Mouse (Mus musculus): ENCODE measurements at regions not wholly inside any gene's neighbourhood (a gene's known extent, or its start where the extent isn't known, plus 50 kb on each side); places are given as distances from the start of the nearest gene placed in this dataset.

DNA sequence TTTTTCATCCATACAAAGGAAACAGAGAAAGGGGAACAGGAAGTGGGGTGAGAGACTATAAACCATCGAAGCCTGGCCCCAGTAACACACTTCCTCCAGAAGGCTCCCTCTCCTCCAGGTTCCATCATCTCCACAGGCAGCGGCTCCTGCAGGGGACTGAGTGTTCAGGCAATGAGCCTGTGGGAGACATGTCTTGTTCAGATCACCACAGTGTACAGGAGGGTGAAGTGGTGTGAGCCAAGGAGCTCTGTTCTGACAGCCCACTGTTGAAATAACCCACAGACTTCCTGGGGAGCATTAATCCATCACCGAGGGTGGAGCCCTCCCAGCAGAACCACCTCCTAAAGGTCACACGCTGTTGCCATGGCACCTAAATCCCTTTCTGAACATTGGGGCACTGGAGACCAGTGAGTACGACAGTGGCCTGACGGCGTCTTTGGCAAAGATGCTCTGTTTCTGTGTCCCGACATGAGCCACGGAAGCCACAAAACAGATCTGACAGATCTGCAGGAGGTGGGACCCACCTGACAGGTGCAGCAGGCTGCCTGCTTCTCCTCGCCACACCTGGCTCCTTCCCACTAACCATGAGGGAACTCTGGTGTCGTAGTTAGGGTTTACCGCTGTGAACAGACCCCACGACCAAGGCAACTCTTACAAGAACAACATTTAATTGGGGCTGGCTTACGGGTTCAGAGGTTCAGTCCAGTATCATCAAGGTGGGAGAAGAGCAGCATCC, 60.9 kb downstream of the Psmg1 start:
- peak; percentile 22 to 31 for DNase-seq (ENCODE audit: low read depth in 1 of 2, low spot score in 2 of 2)

DNA sequence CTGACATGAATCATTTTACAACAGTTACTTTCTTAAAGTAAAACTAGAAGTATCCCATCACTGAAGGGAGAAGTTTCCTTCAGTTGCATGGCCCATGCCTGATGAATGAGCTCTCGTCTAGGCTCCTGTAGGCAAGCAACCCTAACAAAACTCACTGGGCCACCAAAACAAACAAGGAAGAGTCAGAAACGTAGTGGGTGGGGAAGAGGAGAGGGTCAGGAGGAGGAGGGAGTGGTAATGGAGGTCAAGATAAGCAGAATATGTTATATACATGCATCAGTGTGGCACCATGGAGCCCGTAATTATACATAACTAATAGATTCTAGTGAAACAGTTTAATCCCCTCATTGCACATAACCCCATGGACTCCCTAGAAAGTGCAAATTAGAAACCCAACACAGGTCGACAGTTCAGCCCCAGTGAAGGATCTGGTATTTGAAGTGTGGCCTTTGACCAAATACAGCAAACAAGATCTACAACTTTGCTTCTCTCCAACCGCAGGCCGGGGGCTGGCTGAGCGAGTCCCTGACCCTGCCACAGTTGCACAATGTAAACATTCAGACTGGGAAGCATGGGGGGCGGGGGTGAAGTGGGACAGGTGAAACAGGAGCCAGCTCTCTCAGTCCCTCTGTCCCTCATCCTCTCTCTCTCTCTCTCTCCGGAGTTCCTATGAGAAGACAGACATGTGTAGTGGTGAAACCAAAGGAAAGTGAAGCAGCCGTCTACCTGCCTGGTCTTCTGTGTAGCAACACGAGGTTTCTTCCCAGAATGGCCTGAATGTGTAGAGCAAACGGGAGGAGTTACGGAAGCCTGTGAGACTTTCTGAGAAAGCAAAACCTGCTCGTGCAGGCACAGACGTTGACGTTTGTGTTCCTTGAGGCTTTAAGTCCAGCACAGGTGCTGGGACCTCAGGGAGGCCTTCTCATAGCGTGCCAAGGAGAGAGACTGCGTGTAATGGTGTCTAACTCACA, 62.2 kb downstream of the Psmg1 start:
- no peak for DNase-seq (ENCODE audit: low read depth in 1 of 2, low spot score in 2 of 2)

DNA sequence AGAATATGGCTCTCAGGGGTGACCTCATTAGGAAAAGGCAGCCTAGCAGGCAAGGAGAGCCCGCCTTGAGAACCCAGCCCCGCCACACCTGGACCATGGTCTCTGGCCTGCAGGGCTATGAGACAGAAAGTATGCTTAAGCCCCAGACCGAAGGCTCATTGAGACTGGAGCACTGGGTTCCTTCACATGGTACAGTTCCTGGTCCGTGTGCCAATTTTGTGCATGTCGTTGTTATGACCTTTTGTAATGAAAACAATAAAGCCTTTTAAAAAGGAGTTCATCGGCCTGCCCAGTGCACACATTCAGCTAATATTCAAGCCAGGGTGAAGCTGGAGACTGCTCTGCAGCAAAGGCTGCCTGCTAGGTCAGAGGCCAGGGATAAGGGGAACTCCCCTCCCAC, 64.2 kb downstream of the Psmg1 start:
- DNase-seq (ENCODE audit: low read depth in 1 of 2, low spot score in 2 of 2): no peak

DNA sequence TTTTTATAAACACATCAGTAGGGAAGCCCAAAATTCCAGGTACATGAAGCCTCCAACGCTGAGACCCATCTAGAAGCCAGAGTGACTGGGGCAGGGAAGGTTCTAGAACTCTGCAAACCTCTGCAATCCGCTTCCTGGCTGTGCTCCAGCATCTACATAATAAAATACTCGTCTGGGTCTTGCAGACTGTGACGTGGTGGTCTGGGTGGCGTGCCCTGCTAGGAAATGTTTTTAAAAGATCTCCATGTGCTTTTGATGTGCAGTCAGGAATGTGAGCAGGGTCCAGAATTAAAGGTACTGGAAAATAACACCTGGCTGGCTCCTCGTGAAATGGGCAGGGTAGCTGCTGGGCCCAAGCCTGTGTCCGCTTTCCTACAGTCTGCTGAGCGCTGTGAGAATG, 66.0 kb downstream of the Psmg1 start:
- DNase-seq (ENCODE audit: low read depth in 1 of 2, low spot score in 2 of 2): no peak

DNA sequence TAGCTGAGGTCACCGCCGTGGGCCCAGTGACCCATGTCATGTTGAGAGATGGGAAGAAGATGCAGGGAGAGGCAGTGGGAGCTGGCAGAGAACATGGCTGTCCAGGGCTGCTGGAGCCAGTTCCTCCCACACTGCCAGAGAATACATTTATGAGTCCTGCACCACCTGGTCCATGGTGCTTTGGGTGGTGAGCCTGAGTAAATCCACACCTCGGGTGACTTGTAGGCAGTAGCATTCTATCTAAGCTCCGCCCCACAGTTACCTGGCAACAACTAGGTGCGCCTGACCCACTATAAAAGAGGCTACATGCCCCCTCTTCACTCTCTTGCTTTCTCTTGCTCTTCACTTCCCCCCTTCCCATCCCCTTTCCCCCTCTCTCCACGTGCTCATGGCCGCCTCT, 66.8 kb downstream of the Psmg1 start:
- no peak for DNase-seq (ENCODE audit: low read depth in 1 of 2, low spot score in 2 of 2)

DNA sequence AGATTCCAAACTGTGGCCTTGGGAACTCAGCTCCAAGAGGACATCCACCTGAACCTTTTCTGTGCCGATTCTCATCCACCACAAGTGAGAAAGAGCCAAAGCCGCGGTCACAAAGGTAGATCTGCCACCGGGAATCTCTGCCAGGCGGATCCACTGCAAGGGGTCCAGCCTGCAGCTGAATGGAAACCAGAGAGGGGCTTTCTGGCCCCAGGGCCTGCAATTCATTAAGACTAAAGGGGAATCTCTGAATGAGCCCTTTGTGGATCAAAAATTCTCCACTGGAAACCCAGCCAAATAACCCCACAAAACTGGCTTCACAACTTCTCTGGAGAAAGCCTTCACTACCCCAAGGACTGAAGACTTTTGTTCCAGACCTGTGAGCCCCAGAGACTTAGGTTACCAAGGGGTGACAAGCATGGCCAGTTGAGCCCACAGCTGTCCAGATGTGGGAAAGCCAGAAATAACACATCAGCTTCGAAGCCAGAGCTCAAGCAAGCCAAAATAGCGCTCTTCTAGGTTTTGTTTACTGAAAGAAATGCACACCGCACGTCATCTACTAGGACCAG, 68.3 kb downstream of the Psmg1 start:
- DNase-seq (ENCODE audit: low read depth in 1 of 2, low spot score in 2 of 2): no peak

DNA sequence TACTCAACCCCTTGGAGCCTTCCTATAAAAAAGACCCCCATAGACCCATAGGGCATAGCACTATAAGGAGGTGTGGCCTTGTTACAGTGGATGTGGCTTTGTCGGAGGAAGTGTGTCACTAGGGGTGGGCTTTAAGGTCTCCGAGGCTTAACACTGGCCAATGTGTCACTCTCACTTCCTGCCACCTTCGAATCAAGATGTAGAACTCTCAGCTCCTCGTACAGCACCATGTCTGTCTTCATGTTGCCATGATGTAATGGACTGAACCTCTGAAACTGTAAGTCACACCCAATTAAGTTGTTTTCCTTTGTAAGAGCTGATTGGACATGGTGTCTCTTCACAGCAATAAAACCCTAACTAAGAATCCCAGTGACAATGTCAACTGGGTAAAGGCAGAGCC, 69.6 kb downstream of the Psmg1 start:
- DNase-seq (ENCODE audit: low read depth in 1 of 2, low spot score in 2 of 2): no peak

DNA sequence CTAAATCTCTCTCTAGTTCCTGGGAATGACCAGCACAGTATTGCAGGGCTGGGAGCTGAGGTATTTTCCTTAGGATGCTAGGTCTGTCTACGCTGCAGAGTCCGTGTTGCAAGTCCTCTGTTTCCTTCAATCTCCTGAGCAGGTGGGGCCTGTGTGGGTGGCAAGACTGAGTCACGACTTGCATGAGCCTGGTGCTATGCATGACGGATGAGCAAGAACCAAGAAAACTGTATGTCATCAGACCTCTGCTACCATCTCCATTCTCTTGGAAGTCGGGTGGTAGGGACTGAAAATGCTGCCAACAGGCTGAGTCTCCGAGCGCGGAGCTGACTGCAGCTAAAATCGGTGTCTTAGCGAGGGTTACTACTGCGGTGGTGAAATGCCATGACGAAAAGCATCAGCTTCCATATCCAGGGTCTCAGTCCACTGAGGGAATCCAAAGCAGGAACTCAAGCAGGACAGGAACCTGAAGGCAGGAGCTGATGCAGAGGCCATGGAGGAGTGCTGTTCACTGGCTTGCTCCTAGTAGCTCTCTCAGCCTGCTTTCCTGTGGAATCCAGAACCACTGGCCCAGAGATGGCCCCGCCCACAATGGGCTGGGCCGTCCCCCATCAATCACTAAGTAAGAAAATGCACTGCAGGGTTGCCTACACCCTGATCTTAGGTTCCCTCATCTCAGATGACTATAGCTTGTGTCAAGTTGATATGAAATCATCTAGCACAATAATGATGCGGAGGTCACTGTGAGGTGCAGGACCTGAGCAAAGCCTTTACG, 71.9 kb downstream of the Psmg1 start:
- no peak for DNase-seq (ENCODE audit: low read depth in 1 of 2, low spot score in 2 of 2)

DNA sequence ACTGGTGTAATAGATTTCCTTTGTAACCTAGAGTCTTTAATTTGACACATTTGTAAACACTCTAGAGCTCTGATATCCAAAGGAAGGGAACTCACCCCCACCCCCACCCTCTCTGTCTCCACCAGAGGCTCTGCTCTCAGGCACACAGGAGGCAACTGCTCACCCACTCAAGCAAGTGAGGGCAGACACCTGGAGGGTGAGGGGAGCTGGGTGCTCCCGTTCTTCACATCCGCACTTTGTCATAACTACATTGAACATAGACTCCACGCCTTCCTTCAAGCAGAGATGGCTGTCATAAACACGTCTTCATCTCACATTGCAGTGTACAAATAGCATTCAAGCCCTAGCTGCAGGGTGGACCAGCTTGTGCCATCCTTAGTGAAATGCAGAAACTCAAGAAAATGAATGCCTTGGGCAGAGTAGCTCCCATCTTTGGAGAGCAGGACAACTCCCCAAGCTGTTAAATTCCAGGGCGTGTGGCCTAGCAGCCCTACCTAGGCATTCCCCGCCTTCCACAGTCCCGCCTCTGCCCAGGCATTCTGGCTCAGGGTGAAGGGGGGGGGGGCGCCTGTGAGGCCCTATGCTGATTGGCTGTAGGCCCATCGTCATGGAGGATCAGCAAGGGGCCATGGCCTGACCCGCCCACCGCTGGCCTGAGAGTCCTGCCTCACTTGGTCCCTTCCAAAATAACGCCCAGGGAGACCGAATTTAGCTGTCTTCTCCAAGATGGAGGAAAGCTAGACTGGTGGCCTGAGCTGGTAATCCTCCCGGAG, 72.9 kb downstream of the Psmg1 start:
- DNase-seq (ENCODE audit: low read depth in 1 of 2, low spot score in 2 of 2): no peak

DNA sequence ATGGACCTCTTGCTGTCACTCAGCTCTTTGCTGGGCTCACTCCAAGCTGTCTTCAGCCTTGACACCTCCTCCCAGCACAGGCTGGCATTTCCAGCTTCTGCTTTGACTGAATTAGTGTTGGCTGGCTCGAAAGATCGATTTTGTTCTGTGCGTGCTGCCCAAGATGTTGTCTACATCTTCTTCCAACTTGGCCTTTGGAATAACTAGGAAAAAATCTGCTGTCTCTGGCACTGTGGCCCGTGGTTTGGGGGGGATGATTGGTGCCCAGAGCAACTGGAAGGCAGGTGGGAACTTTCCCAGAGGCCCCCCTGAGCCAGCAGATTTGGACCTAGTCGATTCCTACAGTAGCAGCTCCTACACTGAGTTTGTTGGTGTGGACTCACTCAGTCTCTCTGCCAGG, 76.9 kb downstream of the Psmg1 start:
- DNase-seq (ENCODE audit: low read depth in 1 of 2, low spot score in 2 of 2): no peak

DNA sequence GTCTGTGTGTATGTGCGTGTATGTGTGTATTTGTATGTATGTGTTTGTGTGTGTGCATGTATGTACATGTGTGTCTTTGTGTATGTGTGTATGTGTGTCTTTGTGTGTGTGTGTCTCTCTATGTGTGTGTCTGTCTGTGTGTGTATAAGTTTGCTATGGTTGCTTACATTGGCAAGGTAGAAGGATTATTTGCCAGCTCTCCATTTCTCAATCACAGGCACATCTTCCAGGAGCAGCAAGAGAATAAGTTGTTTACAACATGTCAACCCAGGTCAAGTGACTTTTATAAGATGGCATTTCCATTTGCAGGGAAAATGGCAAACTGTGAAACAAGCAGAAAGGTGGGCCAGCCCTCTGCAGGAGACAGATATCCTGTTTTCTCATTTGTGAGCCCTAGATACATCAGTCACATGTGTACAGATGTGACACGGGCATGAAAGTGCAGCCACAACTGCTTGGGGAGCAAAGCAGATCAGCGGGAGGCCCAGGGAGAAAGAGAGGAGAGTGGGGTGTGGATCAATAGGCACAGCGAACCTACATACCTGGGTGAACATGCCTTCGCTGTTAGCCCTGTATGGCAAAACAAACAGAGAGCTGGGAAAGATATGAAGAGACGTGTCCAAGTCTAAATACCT, 86.1 kb downstream of the Psmg1 start:
- no peak for DNase-seq (ENCODE audit: low read depth in 1 of 2, low spot score in 2 of 2)

DNA sequence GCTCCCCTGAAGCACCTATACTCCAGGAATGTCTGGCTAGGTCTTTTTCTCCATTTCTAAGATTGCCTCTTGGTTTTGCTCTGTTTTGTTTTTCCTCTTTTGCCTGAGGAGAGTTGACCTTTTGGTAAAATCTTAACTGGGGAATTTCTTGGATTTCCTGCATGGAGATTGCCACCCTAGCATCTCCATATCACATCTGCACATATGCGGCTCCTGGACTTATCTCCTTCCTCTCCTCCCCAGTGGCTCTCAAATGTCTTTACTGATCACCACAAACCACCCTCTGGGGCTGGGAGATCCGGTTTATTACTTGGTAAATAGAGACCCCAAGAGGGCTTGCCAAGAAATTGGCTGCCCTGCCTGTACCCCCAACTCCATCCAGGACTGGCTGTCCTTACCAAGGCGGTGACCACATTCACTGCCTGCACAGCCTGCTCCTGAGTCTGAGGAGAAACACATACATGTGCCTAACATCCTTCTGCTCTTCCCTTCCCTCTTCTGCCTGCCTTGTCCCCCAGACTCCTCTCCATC, 87.3 kb downstream of the Psmg1 start:
- DNase-seq (ENCODE audit: low read depth in 1 of 2, low spot score in 2 of 2): no peak

DNA sequence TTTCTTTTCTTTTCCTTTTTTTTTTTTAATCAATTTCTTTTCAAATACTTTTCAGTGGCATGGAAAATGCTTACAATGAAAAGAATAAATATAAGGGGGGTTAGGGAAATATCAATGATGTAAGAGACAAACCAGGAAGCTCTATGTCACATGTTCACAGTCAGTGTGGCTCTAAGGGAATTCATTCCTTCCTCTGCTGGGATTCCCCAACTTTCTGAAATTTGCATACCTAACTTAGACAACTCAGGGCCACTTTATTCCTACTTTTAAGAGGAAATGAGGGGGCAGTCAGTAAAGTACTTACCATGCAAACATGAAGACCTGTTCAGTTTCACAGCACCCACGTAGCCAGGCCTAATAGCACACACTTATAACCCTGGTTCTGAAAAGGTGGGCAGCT, 88.6 kb downstream of the Psmg1 start:
- no peak for DNase-seq (ENCODE audit: low read depth in 1 of 2, low spot score in 2 of 2)

DNA sequence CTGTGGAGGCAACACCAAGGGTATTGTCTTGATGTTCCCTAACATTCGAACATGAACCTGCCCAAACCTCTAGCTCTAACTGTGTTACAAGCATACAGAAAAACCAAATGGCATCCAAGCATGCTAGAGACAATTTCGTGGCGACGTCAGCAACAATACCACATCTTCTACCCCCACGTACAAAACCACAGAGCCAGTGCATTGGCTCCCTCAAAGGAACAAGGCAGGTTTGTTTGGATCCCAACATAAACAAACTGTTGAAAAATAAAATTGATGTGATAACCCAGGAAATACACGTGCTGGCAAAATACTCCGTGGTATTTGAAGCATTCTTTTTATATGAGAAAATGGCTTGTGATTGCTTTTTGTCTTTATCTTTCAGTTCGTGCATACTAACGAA, 89.4 kb downstream of the Psmg1 start:
- DNase-seq (ENCODE audit: low read depth in 1 of 2, low spot score in 2 of 2): no peak

DNA sequence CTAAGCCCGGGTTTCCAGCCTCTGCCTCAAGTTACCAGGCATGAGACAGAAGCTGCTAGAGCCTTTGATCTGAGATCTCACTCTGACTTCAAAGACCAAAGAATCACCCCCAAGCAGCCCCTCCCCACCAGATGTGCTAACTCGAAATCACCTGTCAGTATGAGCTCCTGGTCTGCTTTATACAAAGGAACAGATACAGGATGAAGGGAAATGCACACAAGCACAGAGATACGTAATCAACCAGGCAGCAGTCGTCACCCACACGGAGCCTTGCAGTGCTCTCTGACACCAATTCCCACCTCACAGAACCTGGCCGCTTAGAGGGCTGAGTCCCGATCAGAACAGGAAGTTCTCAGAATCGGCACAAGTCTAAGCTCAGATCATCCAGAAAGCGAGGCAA, 90.6 kb downstream of the Psmg1 start:
- no peak for DNase-seq (ENCODE audit: low read depth in 1 of 2, low spot score in 2 of 2)

DNA sequence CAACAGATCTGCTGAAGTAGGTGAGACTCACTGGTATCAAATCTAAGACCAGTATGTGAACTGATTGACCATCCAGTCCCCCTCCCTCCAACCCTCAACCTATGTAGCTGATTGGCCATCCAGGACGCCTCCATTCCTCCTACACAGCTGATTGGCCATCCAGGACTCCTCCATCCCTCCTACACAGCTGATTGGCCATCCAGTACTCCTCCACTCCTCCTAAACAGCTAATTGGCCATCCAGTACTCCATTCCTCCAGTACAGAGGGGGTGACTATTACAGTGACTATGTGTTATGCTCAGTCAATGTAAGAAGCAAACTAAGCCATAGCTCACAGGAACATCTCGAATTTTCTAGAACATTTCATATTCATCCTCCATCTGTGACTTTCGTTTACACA, 91.1 kb downstream of the Psmg1 start:
- no peak for DNase-seq (ENCODE audit: low read depth in 1 of 2, low spot score in 2 of 2)

DNA sequence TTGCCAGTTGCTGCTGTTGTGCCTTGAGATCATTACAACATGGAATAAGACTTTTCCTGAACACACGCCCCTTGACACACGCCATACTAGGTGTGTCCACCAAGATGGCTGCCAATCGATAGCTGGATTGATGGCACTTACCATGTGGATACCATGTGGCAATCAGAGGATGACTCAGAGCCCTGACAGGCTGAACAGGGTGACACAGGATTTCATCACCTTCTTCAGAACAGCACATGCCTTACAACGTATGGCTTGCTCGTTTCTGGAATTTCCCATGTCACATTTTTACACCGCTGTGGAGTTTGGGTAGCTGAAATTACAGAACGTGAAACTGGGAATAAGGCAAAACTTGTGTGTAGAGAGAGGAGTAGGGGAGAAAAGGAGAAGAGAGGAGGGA, 92.9 kb downstream of the Psmg1 start:
- DNase-seq (ENCODE audit: low read depth in 1 of 2, low spot score in 2 of 2): peak in 1 of 2 experiments; percentile 13

DNA sequence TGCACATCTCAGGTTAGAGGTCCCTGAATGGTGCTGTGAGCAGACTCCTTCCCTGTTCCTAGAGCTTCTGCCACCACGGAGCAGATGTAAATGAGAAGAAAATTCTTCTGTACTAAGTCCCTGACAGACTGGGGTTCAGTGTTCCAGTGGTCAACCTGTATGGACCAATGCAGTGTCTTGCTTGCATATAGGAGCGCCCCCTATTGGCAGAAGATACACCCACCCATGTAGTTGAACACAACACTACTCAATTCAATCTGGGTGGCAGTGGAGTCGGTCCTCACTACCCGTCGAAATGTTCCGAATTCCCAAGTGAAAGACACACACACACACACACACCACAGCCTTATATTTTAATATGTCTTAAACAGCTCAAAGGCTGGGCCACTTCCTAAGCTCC, 94.6 kb downstream of the Psmg1 start:
- DNase-seq (ENCODE audit: low read depth in 1 of 2, low spot score in 2 of 2): no peak

DNA sequence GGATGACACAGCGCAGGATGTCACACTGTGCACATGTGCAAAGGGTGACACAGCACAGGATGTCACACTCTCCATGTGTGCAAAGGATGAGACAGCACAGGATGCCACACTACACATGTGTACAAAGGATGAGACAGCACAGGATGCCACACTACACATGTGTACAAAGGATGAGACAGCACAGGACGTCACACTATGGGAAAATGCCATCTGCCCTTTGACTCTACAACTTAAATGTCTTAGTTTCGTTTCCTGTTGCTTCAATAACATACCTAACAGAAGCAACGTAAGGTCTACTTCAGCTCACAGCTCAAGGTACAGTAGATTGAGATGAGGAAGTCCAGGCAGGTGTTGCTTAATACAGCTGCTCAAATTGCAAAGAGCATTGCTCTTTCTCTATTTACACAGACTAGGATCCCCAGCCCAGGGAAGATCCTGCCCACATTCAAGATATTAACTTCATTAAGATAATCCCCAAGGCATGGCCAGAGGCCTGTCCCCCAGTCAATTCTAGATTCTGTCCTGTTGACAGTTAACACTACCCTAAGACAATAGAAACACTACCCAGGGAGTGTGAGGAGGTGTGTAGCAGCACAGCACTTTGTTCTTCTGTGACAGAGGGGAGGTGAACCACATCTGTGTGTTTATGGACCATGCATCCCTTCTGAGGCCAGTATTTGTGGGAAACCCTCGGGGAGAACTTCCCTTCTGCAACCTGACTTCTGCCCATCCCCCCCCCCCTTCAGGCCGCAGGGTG, 97.0 kb downstream of the Psmg1 start:
- DNase-seq (ENCODE audit: low read depth in 1 of 2, low spot score in 2 of 2): no peak
